Mouse (Mus musculus): ENCODE data around the gene Usp12.

DNA sequence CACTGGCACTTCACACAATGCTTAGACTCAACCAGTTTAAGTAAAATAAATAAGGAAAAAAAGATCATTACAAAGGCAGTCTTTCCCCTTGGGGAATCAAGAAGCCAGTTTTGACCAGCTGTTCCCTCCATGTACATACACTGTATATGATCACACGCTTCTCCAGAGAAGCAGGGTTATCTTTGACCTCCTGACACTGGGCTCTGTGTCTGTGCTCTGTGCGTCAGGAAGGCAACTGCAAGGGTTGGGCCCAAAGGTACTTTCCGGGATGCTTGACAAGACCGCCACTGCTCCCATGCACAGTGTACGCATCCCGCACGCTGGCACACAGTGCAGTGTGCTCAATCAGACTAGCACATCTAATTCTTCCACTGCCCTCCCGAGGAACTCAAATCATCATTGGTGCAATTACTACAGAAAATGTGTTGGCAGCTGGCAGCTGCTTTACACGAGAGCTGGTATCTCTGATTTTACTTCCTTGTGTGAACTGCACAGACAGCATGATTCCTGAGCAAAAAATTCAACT lies 57.8 kb downstream of the Usp12 start:
- TF ChIP-seq CTCF (IDR thresholded peaks at IDR 0.05) (no peak), EP300 (IDR thresholded peaks at IDR 0.05; ENCODE audit: insufficient read depth, low read depth, low read length) (no peak)
